Mouse (Mus musculus) adrenal gland, postnatal 25 days (tissue): ENCODE measurements around the gene Gmppa. TPM values are rescaled to one million over a fixed set of nuclear protein-coding genes. Genes with fewer than 3 reads are reported as not detected.

ENCODE experiments used
- DNase-seq: peaks from one replicate; pipeline ENCODE4 v3.0.0; 2021; ENCODE audit warnings: mixed read lengths
- total RNA-seq: library from RNA; stranded (reverse); gene quantifications from 2 replicates; pipeline ENCODE4 v1.2.3, GENCODE M21; 2021

Gene Gmppa
- total RNA-seq, 1 experiment from 2014 or later = 82.3 TPM

DNA sequence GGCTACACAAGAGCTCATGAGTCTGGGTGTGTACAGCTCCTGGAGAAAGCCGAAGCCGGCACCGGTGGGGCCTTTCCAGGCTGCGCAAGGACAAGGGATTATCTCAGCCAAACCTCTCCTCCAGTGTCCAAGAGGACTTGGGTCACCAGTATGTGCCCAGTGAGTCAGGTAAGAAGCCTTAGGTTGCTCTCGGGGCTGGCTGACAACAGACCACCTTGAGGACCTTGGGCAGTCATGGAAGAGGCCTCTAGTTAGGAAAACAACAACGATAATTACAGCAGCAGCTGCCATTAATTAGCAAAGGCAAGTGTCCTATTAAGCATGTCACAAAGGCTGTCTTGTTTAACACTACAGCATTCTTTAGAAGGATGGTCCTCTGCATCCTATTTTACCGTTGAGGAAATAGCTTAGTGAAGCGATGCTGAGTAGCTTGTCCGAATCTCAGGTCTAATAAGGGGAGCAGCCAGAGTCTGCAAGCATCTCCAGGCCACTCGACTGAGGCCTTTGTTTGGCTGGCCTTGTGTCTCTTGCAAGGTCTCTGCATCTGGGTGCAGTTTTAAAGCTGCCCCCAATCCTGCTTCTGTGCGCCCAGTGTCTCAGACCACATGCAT is 11.8 kb upstream of the Gmppa start:
- DNase-seq = no peak

- DNase-seq = peak; percentile 44
Measured at GRCm38 (mm10) chr1:75425796-75426471, 9.8 kb upstream of the Gmppa start.

DNA sequence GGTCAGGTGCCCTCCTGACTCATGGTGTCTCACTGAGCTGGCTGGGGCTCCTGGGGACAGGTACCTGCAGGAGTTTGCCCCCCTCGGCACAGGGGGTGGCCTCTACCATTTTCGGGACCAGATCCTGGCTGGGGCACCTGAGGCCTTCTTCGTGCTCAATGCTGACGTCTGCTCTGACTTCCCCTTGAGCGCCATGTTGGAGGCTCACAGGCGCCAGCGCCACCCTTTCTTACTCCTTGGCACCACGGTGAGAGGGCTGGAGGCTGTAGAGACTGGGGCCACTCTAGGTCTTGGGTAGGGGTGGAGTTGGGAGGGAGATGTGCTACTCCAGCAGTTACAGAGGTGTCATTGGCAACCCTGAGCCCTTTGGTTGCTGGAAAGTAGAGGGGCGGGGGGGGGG is 3.1 kb downstream of the Gmppa start:
- no peak for DNase-seq

DNA sequence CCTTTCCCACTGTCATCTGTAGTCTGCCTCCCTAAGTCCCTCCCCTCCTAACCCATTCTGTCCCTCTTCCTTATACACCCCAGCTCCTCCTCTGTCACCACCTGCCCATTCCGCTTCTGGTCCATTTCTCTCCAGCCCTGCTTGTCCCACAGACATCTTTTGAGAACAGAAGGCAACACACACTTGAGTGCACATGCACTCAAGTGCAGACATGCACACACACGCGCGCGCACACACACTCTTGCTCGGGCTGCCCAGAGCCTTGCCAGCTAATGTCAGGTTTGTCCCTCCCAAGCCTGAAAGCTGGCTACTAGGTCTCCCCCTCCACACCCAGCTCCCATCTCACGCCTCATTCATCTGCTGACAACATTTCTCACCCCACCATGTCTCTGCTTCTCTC is 4.9 kb downstream of the Gmppa start:
- DNase-seq = no peak

- no peak for DNase-seq
Measured at GRCm38 (mm10) chr1:75441471-75441996, 5.8 kb downstream of the Gmppa start.

- DNase-seq = no peak
Measured at GRCm38 (mm10) chr1:75442171-75442570, 6.4 kb downstream of the Gmppa start.

DNA sequence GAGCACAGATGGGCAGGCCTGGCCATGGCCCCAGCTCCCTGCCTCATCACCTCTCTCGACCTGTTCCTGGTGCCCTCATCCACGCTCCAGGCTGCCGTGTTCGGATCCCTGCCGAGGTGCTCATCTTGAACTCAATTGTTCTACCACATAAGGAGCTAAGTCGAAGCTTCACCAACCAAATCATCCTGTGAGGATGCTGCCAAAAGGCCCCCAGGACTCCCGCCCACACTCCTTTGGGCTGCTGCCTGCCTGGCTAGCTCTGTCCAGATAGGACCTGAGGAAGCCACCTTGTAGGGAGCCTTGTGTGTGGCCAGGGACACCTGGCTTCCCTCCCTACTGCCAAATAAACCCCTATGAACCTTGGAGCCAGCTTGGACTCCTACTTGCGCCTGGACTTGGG is 7.1 kb downstream of the Gmppa start:
- no peak for DNase-seq

GRCm38 (mm10) chr1:75443247-75444024 is 7.7 kb downstream of the Gmppa start:
- no peak for DNase-seq

- DNase-seq = no peak
Measured at GRCm38 (mm10) chr1:75444208-75444607, 8.5 kb downstream of the Gmppa start.

DNA sequence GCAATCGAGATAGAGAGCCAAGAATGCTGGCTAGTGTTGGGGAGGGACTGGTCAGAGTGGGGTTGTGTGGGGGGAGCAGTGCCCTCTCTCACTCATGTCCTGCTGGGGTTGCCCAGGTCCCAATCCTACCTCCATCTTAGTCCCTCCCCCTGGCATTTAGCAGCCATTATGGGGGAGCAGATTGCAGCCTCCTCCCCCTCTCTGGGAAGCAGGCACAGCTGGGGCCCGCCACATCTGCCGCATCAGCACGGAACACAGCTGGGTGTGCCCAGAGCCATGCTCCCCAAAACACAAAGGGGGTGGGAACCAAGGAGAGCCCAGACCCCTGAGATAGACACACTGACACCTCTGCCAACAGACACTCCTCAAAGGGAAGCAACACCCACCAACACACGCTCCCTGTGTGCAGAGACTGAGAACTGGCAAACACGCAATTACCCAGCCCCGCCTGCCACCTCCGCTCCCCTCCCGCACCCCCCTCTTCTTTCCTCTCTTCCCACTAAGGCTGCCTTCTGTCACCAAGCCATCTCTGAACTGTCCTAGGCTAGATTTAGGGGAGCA is 9.5 kb downstream of the Gmppa start:
- DNase-seq = no peak

- DNase-seq = peak; percentile 75
Measured at GRCm38 (mm10) chr1:75445751-75446611, 10.3 kb downstream of the Gmppa start.

GRCm38 (mm10) chr1:75446656-75447055 is 10.9 kb downstream of the Gmppa start:
- DNase-seq = no peak

DNA sequence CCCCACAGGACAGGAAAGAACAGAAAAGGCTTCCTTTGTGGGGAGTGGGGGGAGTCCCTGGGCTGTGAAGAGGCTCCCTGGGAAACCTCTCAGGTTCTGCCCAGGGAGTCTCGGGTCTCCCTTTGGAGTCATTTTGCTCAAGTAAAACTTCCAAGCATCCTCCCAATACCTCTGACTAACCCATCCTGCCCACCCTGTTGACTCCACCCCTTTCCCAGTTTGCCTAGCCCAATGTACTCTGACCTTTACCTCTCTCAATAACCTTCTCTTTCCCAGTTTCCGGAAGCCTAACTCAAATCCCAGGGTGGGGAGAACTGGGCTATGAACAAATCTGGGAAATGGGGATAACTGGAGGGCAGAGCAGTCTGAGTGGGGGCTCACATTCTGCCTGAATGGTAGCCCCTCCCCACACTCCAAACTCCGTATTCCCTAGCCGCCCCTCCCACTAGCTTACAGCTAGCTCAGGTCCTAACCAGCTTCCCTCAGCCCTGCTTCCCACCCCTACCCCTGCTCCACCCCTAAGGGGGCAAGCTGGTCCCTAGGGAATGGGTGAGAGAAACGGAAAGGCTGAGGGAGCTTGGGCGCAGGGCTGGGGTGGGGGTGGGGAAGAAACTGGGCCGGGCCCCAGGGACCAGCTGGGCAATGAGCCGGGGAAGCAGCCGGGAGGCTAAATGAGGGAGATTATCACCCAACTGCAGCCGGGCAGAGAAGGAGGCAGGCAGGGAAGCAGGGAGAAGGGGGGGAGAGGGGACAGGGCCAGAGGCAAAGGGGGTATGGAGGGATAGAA is 11.7 kb downstream of the Gmppa start:
- DNase-seq = no peak

DNA sequence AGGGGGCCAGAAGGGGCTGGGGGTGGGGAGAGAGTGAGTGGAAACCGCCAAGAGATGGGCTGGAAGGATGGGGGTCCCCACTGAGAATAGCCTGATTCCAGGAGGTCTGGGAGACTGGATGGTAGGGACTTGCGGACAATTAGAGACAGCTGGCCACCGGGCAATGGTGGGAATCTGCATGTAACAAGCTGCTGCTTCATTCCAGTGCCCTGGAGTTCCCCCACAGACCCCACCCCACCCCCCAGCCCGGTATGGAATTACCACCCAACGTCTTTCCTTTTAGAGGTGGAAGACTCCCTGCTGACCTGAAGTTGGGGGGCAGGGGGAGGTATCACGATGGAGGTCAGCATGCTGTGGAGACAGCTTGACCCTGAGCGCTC is 12.3 kb downstream of the Gmppa start:
- no peak for DNase-seq

DNA sequence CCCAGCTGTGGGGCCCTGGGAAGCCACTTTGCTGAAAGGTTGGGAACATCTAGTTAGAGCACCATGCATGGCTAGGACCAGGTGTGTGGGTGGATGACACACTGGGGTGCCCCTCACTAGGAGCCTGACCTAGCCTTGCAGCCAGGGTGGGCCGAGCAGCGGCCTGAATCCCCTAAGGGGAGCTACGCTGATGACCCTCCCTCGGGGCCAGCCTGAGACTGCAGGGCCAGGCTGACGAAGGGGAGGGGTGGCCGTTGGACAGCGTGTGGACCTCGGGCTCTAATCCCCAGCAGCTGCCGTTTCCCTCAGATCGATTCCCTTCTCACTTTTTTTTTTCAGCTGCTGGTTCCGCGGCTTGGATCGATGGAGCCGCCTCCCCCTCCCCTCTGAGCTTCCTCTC is 13.2 kb downstream of the Gmppa start:
- DNase-seq = no peak

DNA sequence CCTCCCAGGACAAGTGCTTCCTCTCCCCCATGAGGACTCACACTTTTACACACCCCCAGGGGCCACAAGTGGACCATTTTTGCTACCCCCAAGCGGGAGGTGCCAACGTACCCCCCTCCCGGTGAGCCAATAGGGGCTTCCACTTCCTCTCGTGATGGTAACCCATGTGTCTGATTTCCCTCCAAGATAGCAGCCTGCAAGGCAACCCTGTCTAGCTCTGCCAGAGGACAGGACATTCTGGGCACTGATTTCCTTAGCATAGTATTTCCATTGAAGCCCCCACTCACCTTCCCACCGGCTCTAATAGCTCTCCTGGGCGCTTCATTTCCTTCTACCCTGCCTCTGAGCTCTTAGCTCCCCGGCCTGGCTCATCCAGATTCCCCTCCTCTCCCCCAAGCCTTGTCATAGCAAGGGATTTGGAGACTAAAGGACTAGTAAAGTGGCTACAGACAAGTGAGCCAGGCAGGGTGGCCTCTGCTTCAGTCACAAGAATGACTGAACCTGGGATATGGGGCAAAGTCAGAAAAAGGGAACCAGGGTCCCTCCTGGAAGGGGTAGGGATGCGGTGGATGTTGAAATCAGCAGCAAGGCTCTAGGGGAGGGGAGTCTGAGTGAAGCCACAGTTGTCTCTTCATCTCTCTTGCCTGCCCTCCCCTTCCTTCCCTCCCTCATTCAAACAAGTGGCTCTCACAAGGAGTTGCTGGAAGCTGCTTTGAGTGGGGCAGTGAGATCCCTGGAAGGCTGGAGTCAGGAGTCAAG is 13.8 kb downstream of the Gmppa start:
- DNase-seq = no peak

GRCm38 (mm10) chr1:75450314-75451005 is 14.7 kb downstream of the Gmppa start, which contains the start of gene Asic4:
Gene Asic4, plus strand, starts transcription at chr1:75450436.
- DNase-seq = no peak

GRCm38 (mm10) chr1:75451900-75452299 is 16.2 kb downstream of the Gmppa start:
- no peak for DNase-seq

DNA sequence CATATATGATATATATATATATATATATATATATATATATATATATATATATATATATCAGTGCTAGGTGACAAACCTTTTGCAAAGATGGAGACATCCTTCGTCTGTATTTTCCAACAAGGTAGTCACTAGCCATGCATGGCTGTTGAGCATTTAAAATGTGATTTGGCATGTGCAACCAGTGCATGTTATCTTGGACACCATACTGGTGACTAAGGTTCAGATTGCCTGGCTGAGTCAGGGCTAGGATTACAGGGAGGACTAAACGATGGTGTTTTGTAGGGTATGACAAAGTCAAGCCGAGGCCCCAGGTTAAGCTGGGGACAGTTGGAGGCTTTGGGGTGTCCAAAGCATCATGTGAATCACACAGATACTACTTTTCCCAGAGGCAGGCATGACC is 19.7 kb downstream of the Gmppa start:
- DNase-seq = no peak

DNA sequence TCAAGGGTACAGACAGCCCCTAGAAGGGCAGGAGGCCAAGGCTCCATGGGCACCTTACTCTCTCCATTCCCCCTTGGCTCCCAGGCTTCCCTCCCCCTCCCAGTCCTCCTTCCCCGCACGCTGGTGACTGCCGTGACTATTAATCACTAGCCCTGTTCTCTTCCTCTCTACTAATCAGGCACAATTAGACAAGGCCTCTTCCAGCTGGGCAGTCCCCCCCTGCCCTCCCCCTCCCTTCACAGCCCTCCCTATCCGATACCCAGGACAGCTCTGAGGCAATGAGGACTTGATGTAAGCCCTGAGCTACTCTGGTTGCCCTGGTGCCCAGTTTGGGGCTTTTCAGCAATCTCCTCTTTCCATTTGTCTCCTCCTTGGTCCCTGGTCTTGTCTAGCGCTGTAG is 20.2 kb downstream of the Gmppa start:
- DNase-seq = no peak
